Mouse (Mus musculus): ENCODE measurements around the gene Fbxw4.

Fbxw4 gene

GRCm38 (mm10) chr19:45541409-45542041 lies 118.6 kb downstream of the Fbxw4 start:
- peak; percentile 74 for DNase-seq (ENCODE audit: low spot score)

DNA sequence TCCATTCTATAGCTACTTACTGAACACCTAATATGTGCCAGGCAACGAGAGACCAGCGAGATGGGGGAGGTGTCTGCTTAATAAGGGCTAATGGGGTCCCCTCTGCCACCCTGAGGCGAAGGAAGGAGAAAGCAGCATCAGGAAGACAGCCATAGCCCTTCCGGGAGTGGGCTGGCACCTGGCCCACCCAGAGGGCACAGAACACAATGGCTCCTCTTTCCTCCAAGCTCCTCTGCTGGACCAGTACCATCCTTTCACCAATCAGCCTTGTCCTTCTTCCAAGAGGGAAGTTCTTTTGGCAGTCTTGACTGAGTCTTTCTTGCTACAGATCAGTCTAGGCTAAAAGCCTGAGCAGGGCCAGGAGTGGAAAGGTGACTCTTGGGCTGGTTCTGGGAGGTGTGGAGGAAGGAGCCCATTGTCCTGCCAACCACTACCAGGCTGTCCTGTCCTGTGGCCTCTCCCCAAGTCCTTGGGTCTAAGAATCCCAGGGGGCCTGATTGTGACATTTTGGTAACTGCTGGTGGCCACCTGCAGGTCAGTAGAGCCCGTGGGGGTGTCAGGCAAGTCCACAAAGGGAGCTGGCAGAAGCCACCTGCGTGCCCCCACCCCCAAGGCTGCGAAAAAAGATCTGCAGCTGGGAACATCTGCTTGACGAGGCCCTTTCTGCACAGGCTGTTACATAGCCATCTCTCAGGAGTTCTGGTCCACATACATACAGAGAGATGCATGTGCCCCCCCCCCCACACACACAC lies 119.3 kb downstream of the Fbxw4 start:
- DNase-seq (ENCODE audit: low spot score) = no peak

- peak; percentile 59 for DNase-seq (ENCODE audit: low spot score)
These were observed 122.6 kb downstream of the Fbxw4 start for GRCm38 (mm10) chr19:45537505-45537904.

DNA sequence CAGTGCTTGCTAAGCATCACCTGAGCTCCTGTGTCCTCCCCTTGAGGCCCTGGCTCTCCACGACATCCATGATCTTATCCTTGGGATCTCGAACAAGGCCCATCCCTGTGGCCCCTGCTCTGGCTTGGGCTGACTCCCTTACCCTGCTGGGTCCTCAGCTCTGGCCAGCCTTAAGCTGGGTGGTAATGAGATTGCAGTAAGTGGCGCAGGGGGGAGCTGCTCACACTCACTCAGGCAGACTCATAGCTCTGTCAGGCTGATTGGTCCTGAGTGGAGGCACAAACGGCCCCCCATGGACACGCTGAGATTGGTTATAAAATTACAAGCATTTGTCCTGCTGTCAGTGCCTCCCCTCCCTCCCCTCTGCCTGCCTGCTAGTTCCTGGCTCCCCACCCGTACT lies 124.2 kb downstream of the Fbxw4 start:
- DNase-seq (ENCODE audit: low spot score) = no peak

DNA sequence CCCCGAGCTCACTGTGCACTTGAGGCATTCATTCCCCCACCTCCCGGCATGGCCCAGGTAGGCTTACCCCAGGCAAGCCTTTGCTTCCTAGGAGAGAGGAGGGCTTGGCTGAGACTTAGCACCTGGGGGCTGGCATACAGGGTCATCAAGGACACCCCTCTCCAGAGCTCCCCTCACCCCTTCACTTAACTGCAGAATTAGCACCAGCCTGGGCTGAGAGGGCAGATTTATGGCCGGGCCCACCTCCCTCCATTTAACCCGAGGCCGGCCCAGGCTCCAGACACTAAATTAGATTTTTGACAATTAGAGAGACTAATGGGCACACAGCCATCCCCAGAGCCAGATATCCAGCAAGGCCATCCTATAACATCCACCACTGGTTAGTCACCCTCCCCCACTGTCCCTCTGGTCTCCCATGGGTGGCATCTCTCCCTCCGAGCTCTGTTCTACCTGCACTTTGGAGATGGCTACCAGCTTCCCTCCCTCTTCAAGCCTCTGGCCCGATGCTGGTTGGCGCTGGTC lies 124.8 kb downstream of the Fbxw4 start:
- DNase-seq (ENCODE audit: low spot score) = no peak

GRCm38 (mm10) chr19:45533617-45534016 lies 126.5 kb downstream of the Fbxw4 start:
- DNase-seq (ENCODE audit: low spot score) = no peak

DNA sequence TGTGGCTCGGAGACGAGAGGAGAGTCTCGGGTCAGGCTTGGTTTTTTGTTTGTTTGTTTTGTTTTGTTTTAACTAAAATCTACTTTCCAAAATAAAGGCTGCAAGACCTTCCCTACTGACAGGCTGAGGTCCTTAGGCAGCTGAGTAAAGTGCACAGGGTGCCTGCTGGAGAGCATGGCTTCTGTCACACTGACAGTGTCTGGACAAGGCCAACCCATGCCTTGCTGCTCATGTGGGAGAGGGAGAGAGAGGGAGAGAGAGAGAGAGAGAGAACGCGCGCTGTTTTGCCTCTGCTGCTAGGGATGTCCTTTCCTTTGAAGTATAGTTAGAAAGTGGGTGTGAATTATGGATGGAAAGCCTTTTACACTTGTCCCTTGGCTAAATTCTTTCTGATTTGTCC lies 128.6 kb downstream of the Fbxw4 start:
- DNase-seq (ENCODE audit: low spot score) = no peak

DNA sequence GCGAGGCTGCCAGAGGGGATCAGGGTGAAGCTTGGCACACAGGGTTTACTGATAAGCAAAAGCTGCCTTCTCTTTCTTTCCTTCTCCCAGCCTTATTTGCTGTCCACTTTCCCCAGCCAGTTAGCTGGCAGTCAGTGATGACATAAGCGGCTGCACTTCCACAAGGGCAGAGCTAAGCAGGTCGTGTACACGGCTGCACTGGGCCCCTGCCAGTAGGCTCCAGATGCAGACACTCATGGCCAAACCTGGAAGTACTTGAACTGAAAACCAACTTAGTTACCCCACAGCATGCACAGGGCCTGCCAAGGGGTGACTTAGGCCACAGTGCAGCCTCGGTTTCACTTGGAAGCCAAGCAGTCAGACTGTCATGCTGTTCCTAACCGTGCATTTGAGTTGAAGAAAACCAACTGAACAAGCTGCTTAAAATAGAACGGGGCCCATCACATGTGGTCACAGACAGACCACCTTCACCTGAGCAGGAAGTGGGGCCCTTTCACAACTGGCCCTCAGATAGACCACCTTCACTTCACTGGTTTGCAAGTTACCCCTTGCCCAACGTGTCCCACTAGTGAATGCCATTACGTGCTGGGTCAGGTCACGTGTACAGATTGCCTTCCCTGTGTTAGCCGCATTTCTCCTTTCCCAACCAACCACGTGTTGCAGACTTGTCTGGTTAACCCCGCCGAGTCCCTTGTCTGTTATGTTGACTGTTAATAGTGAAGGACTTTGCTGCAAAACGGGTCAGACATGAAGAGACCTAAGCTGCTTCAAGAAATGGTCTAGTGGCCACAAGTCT lies 129.7 kb downstream of the Fbxw4 start:
- DNase-seq (ENCODE audit: low spot score) = no peak

DNA sequence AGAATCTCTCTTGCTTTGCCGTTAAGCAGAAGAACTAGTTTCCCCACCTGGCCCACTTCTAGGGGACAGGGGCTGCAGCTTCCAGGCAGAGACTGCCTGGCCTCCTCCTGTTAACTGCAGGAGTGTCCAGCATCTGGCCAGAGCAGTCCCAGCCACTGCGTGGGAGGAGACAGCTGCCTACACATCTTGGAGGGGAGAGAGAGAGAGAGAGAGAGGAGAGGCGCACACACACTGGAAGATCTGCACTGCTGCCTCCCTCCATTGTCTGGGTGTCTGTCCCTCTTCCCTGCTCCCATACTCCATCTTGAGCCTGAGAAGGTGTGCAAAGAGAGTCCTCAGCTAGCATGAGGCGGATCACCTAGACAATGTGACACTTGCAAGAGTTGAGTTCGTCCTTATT lies 130.8 kb downstream of the Fbxw4 start:
- no peak for DNase-seq (ENCODE audit: low spot score)

Measured in embryo, embryonic 10 days (tissue).